In the genomic region with DNA sequence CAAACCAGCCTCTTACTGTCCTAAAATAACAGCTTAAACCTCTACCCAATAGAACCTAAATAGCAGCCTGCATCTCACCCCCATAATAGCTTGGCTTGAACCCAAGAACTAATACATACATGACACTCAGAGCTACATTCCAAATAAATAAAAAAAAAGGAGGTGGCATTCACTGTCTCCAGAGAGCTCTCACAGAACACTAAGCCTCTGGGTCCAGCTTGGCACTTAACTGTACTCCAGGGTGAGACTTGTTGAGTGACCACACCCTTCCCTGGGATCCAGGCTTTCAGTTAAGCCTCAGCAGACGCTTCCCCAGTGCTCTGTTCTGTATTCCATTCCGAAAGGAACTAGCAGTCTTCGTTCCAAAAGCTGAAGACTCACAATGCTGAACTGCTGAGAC, we compare ENCODE assay signal across 22 mouse cellular contexts.
DNase-seq lines count a peak whose midpoint lies in the region; ATAC-seq and TF ChIP-seq lines count a peak whose summit lies in the region.
"Had no signal": no experiment of that assay in that cellular context is flagged by ENCODE, and none has a peak within 500 bp of the region (broad histone marks: within the 10 kb centered on the region; RNA-seq: fewer than 3 reads in every experiment).

No protein-coding gene starts in this region.

- no peak for ATAC-seq in forebrain, embryonic 14.5 days
- ATAC-seq in forebrain, embryonic 11.5 days (replicated peaks; ENCODE audit: low FRiP score): no peak
- ATAC-seq in heart, embryonic 14.5 days (ENCODE audit: insufficient number of reproducible peaks, insufficient read depth, low FRiP score, low read depth): peak; percentile 47; the same call in 1 of the 2 replicates
- peak; percentile 64 for ATAC-seq in lung, postnatal 0 days
- ATAC-seq: forebrain, postnatal 0 days; intestine, postnatal 0 days; Patski had no signal

- peak; percentile 17 for DNase-seq in forebrain, embryonic 14.5 days (ENCODE audit: low spot score)
- DNase-seq in forebrain, embryonic 11.5 days (ENCODE audit: low spot score): no peak
- DNase-seq in heart, postnatal 4 days: no peak
- peak; percentile 26 for DNase-seq in lung, postnatal 0 days (ENCODE audit: low spot score)
- DNase-seq in lung, adult 2 months: no peak
- peak; percentile 12 for DNase-seq in brain, embryonic 14.5 days (ENCODE audit: low read depth)
- no peak for DNase-seq in cerebellum, postnatal 25 days
- DNase-seq: adrenal gland, postnatal 36 days; cerebellum, adult 11 months; cerebellum, adult 9-11 months; forebrain, postnatal 0 days; gastrocnemius, postnatal 36 days; midbrain, embryonic 14.5 days; thymus, postnatal 14 days had no signal

- H3K9me3 ChIP-seq in forebrain, embryonic 14.5 days (replicated peaks; ENCODE audit: control insufficient read depth, low read length): no peaks in the 10 kb centered on the region
- H3K9me3 ChIP-seq in forebrain, embryonic 11.5 days (ENCODE audit: control insufficient read depth, low read length): no peaks in the 10 kb centered on the region
- no peaks in the 10 kb centered on the region for H3K9me3 ChIP-seq in heart, embryonic 14.5 days (ENCODE audit: control insufficient read depth, low read length)
- no peaks in the 10 kb centered on the region for H3K9me3 ChIP-seq in lung, postnatal 0 days (ENCODE audit: low read length)
- H3K9me3 ChIP-seq: heart, embryonic 10.5 days; kidney, embryonic 15.5 days; limb, embryonic 15.5 days had no signal

- no peak overlapping the region for H3K27ac ChIP-seq in forebrain, embryonic 14.5 days (ENCODE audit: low read depth, low read length)
- H3K27ac ChIP-seq in forebrain, embryonic 11.5 days (ENCODE audit: low read depth, low read length): no peak overlapping the region
- peak overlapping the region in 1 of 2 experiments; percentile 15; a peak in 2 of 4 replicates for H3K27ac ChIP-seq in heart, embryonic 14.5 days (replicated peaks in 1 of 2; ENCODE audit: control insufficient read depth in 1 of 2, insufficient read depth in 1 of 2, low read depth in 2 of 2, low read length in 2 of 2)
- no peak overlapping the region for H3K27ac ChIP-seq in lung, postnatal 0 days (ENCODE audit: low read length)
- H3K27ac ChIP-seq: heart, embryonic 10.5 days; kidney, embryonic 15.5 days; left cerebral cortex, adult 2 months; limb, embryonic 15.5 days; liver, embryonic 14.5 days had no signal

- TF ChIP-seq EP300 in lung, postnatal 0 days (IDR thresholded peaks at IDR 0.05): no peak

- no peak for TF ChIP-seq CTCF in lung, postnatal 0 days (IDR thresholded peaks at IDR 0.05)
- no peak for TF ChIP-seq CTCF in lung, adult 2 months (IDR thresholded peaks at IDR 0.05; ENCODE audit: insufficient read depth, low read length)
- TF ChIP-seq CTCF in brain, embryonic 14.5 days (IDR thresholded peaks at IDR 0.05; ENCODE audit: borderline replicate concordance, extremely low read depth, insufficient read depth, insufficient read length): no peak

- no peaks in the 10 kb centered on the region for H3K4me1 ChIP-seq in forebrain, embryonic 14.5 days (ENCODE audit: control insufficient read depth, insufficient read depth, low read length)
- no peaks in the 10 kb centered on the region for H3K4me1 ChIP-seq in forebrain, embryonic 11.5 days (replicated peaks; ENCODE audit: control insufficient read depth, insufficient read depth, low read length)
- peaks cover 2 to 3% of the 10 kb centered on the region in 2 experiments; a peak in 2 of 4 replicates for H3K4me1 ChIP-seq in heart, embryonic 14.5 days (ENCODE audit: control insufficient read depth in 2 of 2, insufficient read depth in 2 of 2, low read length in 2 of 2)
- no peaks in the 10 kb centered on the region for H3K4me1 ChIP-seq in lung, postnatal 0 days (ENCODE audit: insufficient read depth, low read depth, low read length)
- no peaks in the 10 kb centered on the region for H3K4me1 ChIP-seq in lung, adult 2 months (ENCODE audit: control insufficient read depth, insufficient read depth, low read length)
- H3K4me1 ChIP-seq: limb, embryonic 15.5 days had no signal

- H3K27me3 ChIP-seq in forebrain, embryonic 14.5 days (replicated peaks; ENCODE audit: control insufficient read depth, insufficient read depth, low read length): no peaks in the 10 kb centered on the region
- H3K27me3 ChIP-seq in forebrain, embryonic 11.5 days (ENCODE audit: control insufficient read depth, insufficient read depth, low read length): no peaks in the 10 kb centered on the region
- H3K27me3 ChIP-seq in heart, embryonic 14.5 days (ENCODE audit: control insufficient read depth, insufficient read depth, low read length): no peaks in the 10 kb centered on the region
- no peaks in the 10 kb centered on the region for H3K27me3 ChIP-seq in lung, postnatal 0 days (replicated peaks; ENCODE audit: insufficient read depth, low read length)
- H3K27me3 ChIP-seq: kidney, embryonic 15.5 days; limb, embryonic 15.5 days; Patski had no signal

- H3K4me3 ChIP-seq in forebrain, embryonic 14.5 days (ENCODE audit: low read depth, low read length): no peak overlapping the region
- H3K4me3 ChIP-seq in forebrain, embryonic 11.5 days (ENCODE audit: low read depth, low read length): no peak overlapping the region
- H3K4me3 ChIP-seq in heart, embryonic 14.5 days (ENCODE audit: control insufficient read depth in 1 of 2, insufficient read depth in 1 of 2, low read depth in 1 of 2, low read length in 2 of 2): no peak overlapping the region
- H3K4me3 ChIP-seq in lung, postnatal 0 days (ENCODE audit: low read depth, low read length): no peak overlapping the region
- no peak overlapping the region for H3K4me3 ChIP-seq in lung, adult 2 months (replicated peaks; ENCODE audit: extremely low read depth, low read depth, low read length)
- H3K4me3 ChIP-seq: heart, embryonic 10.5 days; kidney, embryonic 15.5 days; left cerebral cortex, adult 2 months; limb, embryonic 15.5 days had no signal

- H3K4me2 ChIP-seq in forebrain, embryonic 14.5 days (ENCODE audit: low read length): no peak overlapping the region
- no peak overlapping the region for H3K4me2 ChIP-seq in forebrain, embryonic 11.5 days (ENCODE audit: low read depth, low read length, severe bottlenecking)
- 0 out of 2 replicates have a peak overlapping the region, but pooled peaks have one; percentile 16 for H3K4me2 ChIP-seq in heart, embryonic 14.5 days (ENCODE audit: low read length)
- no peak overlapping the region for H3K4me2 ChIP-seq in lung, postnatal 0 days (replicated peaks; ENCODE audit: low read depth, low read length)
- H3K4me2 ChIP-seq: kidney, embryonic 15.5 days; limb, embryonic 15.5 days had no signal

- TF ChIP-seq POLR2A in lung, adult 2 months (IDR thresholded peaks at IDR 0.05; ENCODE audit: borderline replicate concordance, extremely low read depth, low read depth, low read length): no peak
- no peak for TF ChIP-seq POLR2A in brain, embryonic 14.5 days (IDR thresholded peaks at IDR 0.05; ENCODE audit: borderline replicate concordance, extremely low read depth, insufficient read depth, insufficient read length, poor library complexity, severe bottlenecking)

- 73% methylated on average over 3 of the region's 3 CpGs for WGBS in forebrain, embryonic 14.5 days
- WGBS in forebrain, embryonic 11.5 days: 78% methylated on average over 3 of the region's 3 CpGs
- 16% methylated on average over 3 of the region's 3 CpGs for WGBS in heart, embryonic 14.5 days
- 31% methylated on average over 3 of the region's 3 CpGs for WGBS in lung, postnatal 0 days
- 31% methylated on average over 3 of the region's 3 CpGs for WGBS in lung, adult 2 months

- no peak overlapping the region for H3K9ac ChIP-seq in forebrain, embryonic 14.5 days (ENCODE audit: low read length)
- no peak overlapping the region for H3K9ac ChIP-seq in forebrain, embryonic 11.5 days (ENCODE audit: low read length)
- no peak overlapping the region for H3K9ac ChIP-seq in heart, embryonic 14.5 days (ENCODE audit: low read length)
- H3K9ac ChIP-seq in lung, postnatal 0 days (replicated peaks; ENCODE audit: low read depth): no peak overlapping the region
- H3K9ac ChIP-seq: forebrain, postnatal 0 days; kidney, embryonic 15.5 days; limb, embryonic 15.5 days; liver, embryonic 14.5 days had no signal

- no peaks in the 10 kb centered on the region for H3K36me3 ChIP-seq in forebrain, embryonic 14.5 days (ENCODE audit: control insufficient read depth, insufficient read depth, low read length)
- no peaks in the 10 kb centered on the region for H3K36me3 ChIP-seq in forebrain, embryonic 11.5 days (ENCODE audit: control insufficient read depth, insufficient read depth, low read length)
- no peaks in the 10 kb centered on the region for H3K36me3 ChIP-seq in heart, embryonic 14.5 days (ENCODE audit: control insufficient read depth, insufficient read depth, low read length)
- no peaks in the 10 kb centered on the region for H3K36me3 ChIP-seq in lung, postnatal 0 days (ENCODE audit: insufficient read depth, low read length)
- H3K36me3 ChIP-seq: heart, embryonic 10.5 days; kidney, embryonic 15.5 days; limb, embryonic 15.5 days had no signal

Comparison
In these comparisons a context has a peak if more than half of its experiments do, and no peak if none do; other contexts are left out.
1. DNase-seq: peak in forebrain, embryonic 14.5 days (single experiment), lung, postnatal 0 days (single experiment) and brain, embryonic 14.5 days (single experiment); none in forebrain, embryonic 11.5 days (single experiment), heart, postnatal 4 days (single experiment), lung, adult 2 months (single experiment) and cerebellum, postnatal 25 days (0 of 2).
2. ATAC-seq: peak in heart, embryonic 14.5 days (single experiment) and lung, postnatal 0 days (single experiment); none in forebrain, embryonic 14.5 days (single experiment) and forebrain, embryonic 11.5 days (single experiment).